Mouse (Mus musculus) hindbrain, embryonic 13.5 days (tissue): ENCODE data around the gene Asf1a. TPM values are rescaled to one million over a fixed set of nuclear protein-coding genes. Genes with fewer than 3 reads are reported as not detected.

Experiments used
- polyA plus RNA-seq: library from polyadenylated mRNA; unstranded; fragments of >200 nt; fragmentation: Nextera tagmentation; extraction: Ambion mirVana; gene quantifications from 2 replicates; pipeline ENCODE4 v1.2.1, GENCODE M21; 2015

Asf1a gene
- polyA plus RNA-seq, 1 experiment from 2014 or later, result 92.5 TPM

Other genes with a start within 250 kb of the Asf1a start
- 5.7 TPM in 2 replicates for gene Cep85l, start 216.8 kb upstream of the Asf1a start, polyA plus RNA-seq
- gene Mcm9, start 33.7 kb downstream of the Asf1a start, polyA plus RNA-seq, result 7.3 and 7.6 TPM in 2 replicates
- gene Fam184a, start 154.4 kb downstream of the Asf1a start, polyA plus RNA-seq, result 12.0 and 13.6 TPM in 2 replicates